Mouse (Mus musculus) small intestine, adult 2 months (tissue): Measurements from ENCODE around the gene Adprm.
A peak's percentile ranks its signal among the peaks of the same experiment; 100 is the strongest.

Experiments used
- CTCF ChIP-seq: fragments of 200-500 bp; IDR thresholded peaks from 2 replicates; pipeline ENCODE4 v1.5.1; 2012; ENCODE audit warnings: low read depth, mild to moderate bottlenecking, control low read depth, inconsistent platforms, low read length, moderate library complexity, mixed read lengths; ENCODE audit not compliant: insufficient replicate concordance, insufficient read length; ENCODE audit errors: extremely low read depth
- POLR2A ChIP-seq: fragments of 200-500 bp; IDR thresholded peaks from 2 replicates; pipeline ENCODE4 v1.6.1; 2012; ENCODE audit warnings: low read depth, mild to moderate bottlenecking, control low read depth, inconsistent platforms, low read length, moderate library complexity

DNA sequence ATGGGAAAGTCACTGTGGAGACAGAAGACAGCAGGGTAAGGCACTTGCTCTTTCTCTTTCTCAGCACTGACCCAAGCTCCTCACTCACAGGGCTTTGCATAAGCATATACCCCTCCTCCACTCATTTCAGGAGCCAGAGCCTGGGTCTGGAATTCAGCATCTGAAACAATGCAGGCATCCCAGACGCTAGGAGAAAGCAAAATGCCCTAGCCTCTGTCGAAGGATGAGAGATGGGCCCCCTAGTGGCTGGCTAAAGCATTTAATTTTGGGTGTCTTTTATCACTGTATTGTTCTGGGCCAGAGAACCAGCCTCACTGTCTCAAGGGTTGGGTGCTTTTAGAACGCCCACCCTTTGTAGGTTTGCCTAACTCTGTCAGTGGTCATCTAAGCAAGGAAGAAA, 27.8 kb upstream of the Adprm start:
- peak; percentile 70; the same call in 1 of the 2 replicates for TF ChIP-seq CTCF
- no peak for TF ChIP-seq POLR2A
